Mouse (Mus musculus): ENCODE data around the gene Ndufaf2.
A peak's percentile ranks its signal among the peaks of the same experiment; 100 is the strongest.

Ndufaf2 gene

DNA sequence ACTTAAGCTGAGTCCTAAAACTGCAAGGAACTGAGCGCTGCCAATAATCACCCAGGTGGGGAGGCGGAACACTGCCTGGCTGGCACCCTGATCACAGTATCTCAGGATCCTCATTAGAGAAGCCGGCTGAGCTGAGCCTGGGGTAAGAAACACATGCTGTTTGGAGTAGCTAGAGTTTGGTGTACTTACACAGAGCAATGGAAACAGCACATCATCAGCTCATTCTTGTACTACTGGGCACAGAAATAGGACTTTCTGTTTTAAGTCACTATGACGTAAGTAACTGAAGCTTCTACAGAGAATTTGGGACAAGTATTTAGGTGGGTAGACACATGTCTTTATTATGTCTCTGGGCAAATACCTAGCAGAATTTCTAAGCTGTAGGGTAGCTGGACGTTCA lies 72.4 kb downstream of the Ndufaf2 start:
- no peak for DNase-seq (ENCODE audit: low read depth, low spot score)

DNA sequence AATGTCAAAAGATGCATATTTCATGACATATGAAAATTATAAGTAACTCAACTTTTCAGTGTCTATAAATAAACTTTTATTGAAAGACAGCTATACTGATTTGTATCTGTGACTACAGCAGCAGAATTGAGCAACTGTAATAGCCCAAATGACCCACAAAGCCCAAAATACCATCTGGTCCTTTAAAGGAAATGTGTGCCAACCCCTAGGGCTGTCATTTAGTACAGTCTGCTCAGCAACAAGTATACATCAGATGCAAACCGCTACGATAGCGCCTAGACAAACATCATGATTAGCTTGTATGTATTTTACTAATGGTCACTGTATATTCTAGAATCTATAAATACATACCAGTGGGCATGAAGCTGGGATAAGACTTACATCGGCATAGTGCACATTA lies 74.3 kb downstream of the Ndufaf2 start:
- no peak for DNase-seq (ENCODE audit: low read depth, low spot score)

DNA sequence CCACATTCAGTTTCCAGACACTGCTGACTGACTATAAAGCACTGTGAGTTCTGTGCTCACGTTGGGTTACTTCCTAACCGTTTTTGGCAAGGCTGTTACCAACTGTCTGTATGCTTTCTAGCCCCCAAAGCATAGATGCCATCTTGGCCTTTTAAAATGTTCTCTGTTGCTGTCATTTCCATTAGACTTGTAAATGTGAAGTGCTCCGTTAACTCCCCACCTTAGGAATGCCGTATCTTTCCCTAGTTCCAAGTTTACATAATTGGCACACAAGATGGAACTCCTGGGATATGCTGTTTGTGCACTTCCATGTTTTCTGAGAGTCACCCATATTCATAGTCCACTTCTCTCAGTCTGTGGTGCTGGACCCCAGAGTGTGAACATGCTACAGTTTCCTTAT lies 80.5 kb downstream of the Ndufaf2 start:
- DNase-seq (ENCODE audit: low read depth, low spot score): no peak

DNA sequence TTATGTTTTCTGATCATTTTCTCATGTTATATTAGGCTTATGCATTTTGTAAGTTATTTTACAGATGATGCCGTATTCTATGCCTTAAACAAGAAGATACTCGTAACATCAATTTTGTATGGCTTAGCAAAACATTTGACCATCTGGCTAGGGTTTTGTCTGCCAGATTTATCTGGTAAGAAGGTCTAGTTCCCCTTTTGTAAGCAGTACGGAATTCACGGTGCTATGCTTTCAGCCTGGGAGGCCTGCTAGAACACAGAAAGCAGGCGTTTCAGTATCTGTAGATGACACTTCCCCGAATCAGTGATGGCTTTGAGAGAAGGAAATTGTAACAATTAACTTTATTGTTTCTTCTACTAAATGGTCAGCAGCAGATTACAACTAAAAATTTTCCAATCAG lies 80.9 kb downstream of the Ndufaf2 start:
- no peak for DNase-seq (ENCODE audit: low read depth, low spot score)

DNA sequence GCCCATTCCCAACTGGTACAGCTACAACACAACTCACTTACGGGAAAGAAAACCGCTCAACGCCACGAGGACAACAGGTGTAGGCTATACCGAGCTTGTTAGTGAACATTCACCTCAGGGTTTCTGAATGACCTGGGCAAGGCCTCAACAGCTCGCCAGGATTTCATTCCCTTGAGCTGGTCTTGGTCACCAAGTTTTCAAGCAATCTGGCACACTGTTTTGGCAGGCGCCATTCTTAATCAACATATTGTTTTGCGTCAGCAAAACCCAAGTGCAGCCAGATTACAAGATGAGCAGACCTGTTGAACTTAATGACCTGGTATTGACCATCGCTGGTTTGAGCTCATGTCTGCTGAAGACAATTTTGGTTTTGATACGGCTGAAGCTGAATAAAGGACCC lies 88.3 kb downstream of the Ndufaf2 start:
- no peak for DNase-seq (ENCODE audit: low read depth, low spot score)

DNA sequence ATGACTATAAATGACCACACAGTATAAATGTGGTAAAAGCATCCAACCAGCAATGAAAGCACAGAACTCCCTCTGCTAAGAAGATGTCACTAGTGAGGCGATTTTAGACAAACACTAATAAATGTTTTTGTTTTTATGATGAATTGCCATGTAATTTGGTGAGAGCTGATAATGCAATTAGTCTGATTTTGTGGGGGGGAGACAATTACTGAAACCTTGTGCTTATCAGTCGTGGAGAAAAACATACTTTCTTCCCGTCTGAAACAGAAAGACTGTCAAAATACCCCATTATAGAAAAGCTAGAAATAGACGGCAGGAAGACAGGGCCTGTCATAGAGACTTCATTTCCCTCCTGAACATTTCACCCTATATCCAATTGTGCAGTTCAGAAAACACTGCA lies 89.3 kb downstream of the Ndufaf2 start:
- DNase-seq (ENCODE audit: low read depth, low spot score): no peak

DNA sequence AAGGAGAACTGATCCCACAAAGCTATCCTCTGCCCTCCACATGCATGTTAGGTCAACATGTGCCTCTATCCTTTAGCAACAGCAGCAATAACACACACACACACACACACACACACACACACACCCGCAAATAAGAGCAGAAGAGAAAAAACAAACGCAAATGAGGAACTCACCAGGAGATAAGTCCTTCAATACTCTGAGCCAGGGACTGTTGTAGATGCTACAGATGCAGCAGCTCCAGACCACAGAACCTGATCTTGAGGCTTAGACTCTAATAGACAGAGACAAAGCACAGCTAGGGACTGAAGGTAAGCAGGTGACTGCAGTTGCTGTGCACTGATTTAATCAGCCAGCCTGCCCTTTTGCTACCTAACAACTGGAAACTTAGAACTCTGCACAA lies 92.4 kb downstream of the Ndufaf2 start:
- DNase-seq (ENCODE audit: low read depth, low spot score): no peak

DNA sequence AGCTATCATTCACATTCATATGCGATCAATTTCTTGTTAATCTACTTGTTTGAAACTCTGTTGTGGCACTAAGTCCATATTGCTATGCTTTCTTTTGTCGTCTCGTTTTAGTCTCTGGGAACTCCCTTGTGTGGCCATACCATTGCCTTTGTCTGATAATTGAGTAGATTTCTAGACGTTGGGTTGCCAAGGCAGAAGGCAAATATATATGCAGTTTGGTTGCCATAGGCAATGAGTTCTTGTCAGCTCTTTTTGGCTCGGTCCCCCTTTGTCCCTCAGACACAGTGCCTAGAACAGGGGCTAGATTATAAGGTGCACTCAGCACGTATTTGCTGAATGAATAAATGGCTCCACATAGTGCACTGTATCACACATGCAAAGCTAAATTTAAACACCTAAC lies 94.1 kb downstream of the Ndufaf2 start:
- no peak for DNase-seq (ENCODE audit: low read depth, low spot score)

DNA sequence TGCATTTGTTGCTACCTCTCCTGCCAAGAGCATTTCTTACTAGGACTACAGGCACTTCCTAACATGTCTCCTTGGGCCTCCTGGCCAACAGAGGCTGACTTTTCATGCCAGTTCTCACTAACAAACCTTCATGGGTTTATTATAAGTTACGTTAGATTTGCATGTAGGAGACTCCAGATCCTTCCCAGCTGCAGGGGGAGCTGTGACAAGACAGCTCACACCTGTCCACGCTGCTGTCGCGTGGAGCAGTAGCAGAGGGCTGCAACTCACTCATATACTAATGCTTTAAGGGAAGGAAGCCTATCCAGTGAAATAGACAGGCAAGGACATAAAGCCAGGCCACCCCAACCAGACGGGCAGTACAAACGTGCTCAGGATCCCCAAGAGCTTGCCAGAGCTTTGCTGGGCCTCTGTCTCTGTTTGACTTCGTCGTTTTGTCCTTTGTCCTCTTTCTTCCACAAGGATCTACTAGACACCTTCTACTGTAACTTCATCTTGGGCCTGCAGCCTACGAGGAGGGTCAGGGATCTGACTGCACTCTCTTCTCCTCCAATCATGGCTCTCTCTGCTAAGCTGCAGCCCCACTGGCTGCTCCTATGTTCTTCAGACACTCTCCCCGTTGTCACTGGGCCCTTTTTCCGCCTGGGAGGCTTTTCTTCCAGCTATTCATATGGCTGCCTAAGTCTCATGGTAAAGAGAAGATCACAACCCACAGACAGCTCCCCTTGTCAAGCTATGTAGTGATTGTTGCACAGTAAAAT lies 94.9 kb downstream of the Ndufaf2 start:
- DNase-seq (ENCODE audit: low read depth, low spot score): no peak

DNA sequence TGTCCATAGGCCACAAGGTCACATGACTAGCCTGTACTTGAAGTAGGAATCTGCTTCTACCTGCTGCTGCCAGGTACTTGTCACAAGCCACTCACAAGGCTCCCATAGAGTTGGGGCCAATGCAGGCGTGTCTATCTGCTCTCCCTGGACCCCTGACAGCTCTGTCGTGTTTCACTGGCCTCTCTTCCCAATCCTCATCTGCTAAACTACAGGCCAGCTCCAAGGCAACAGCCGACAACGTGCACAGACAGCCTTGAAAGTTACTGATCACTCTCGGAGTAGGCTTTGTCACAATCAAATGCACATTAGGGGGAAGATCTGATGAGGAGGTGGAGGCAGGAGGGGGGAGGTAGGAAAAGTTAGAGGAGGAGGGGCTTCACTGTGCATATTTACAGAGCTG lies 95.5 kb downstream of the Ndufaf2 start:
- DNase-seq (ENCODE audit: low read depth, low spot score): no peak

DNA sequence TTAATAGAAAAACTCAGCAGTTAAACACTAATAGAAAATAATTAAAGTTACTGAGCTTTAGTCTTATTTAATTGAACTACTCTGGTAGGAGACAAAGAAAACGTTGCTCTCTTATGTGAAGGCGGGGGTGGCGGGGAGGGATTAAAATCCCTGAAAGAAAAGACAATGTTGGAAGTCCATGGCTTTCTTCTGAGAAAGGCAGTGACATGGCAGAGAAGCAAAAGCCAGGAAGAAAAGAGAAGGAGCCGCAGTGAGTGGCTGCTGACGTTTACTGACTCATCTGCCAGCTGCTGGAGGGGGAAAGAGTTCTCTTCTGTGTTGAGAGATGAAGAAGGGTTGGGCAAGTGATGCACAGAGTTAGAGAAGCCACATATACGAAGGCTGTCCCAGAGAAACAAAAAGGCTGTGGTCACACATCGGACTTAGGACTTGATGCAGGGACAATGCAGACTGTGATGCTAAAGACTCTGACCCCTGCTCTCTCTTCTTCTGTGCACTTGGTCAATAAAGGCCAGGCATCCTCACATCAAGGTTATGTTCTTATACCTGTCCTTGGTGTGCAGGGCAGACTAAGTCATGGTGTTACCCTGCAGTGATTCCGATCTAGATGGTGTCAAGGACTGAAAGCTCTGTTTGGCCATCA lies 97.4 kb downstream of the Ndufaf2 start:
- no peak for DNase-seq (ENCODE audit: low read depth, low spot score)

DNA sequence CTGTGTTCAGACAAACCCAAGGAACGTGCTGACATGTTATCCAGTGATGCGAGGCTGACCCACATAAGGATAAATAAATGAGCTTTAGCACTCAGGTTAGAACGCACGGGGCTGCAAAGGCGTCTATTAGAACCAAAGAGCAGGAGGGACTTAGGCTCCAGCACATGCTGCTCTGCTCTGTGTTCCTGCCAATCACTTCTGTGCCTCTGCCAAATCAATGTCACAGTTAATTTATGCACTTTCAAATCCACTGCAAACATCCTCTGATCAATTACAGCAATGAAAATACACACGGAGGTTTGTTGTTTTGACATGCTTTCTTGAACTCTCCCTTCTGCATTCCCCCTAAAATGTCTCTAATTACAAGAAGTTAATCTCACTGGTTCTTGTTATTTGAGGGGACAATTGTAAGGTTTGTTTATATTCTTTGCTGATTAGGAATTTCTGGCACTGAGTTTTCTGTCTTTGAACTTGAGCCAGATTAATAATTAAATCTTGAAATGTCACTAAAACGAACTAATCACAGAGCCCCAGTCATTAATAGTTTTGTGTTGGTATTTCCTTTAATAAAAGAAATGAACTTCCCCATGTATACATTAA lies 98.0 kb downstream of the Ndufaf2 start:
- no peak for DNase-seq (ENCODE audit: low read depth, low spot score)

DNA sequence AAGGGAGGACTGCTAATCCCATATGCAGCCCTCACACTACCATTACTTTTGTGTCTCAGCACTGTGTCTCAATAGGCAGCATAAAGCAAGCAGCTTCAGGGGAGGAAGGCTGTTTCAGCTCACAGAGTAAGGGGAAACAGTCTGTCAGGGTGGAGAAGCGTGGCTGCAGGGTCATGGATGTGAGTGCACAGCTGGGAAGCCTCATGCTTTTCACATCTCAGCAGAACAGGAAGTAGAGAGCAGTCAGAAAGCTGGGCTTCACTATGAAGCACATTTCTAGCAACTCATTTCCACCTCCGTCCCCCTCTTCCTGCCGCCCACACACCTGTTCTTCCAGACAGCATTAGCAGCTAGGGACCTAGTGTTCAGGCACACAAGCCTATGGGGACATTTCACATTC lies 101.5 kb downstream of the Ndufaf2 start:
- DNase-seq (ENCODE audit: low read depth, low spot score): no peak

DNA sequence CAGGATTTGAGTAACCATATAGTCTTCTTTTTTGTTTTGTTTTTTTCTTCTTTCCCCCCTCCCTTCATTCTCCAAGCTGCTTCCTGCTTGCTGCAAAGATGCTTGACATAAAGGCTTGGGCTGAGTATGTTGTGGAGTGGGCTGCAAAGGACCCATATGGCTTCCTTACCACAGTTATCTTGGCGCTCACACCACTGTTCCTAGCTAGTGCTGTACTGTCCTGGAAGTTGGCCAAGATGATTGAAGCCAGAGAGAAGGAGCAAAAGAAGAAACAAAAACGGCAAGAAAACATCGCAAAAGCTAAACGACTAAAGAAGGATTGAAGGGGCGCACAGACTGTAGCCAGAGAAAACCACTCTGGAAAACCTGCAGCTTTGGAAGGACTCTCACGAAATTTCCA lies 111.1 kb downstream of the Ndufaf2 start:
- no peak for DNase-seq (ENCODE audit: low read depth, low spot score)

DNA sequence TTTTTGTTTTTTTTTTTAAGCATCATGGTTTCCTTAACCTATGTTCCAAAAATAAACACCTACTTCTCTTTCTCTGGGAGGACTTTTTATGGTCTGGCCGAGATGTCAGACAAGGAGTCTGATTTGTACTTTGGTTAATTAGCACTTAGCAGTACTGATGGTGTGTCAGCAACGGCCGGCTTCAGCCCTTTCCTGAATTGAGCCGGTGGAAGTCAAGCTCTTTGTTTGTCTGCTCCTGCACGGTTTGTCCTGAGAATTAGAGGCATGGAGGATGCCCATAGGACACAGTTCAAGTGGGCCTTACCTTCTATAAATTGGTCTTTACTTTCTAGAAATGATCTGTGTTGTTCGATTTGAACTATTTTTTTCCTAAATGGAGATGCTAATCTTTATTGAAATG lies 111.5 kb downstream of the Ndufaf2 start:
- no peak for DNase-seq (ENCODE audit: low read depth, low spot score)

DNA sequence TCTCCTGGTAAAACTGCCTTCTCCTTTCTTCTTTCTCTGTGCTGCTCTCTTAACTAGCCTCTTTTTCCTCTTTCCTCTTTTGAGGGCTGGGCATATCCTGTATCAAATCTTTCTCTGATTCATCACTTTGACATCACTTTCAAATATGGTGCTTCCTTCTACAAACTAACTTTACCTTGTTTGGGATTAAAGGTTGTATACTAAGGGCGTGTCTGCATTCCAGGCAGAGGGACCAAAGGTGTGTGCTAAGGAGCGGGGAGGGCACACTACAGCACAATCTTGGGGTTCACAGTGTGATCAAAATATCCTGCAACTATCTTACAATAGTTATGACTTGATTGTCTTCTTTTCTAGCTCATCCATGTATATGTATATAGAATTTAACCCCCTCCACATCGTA lies 112.4 kb downstream of the Ndufaf2 start:
- DNase-seq (ENCODE audit: low read depth, low spot score): no peak

DNA sequence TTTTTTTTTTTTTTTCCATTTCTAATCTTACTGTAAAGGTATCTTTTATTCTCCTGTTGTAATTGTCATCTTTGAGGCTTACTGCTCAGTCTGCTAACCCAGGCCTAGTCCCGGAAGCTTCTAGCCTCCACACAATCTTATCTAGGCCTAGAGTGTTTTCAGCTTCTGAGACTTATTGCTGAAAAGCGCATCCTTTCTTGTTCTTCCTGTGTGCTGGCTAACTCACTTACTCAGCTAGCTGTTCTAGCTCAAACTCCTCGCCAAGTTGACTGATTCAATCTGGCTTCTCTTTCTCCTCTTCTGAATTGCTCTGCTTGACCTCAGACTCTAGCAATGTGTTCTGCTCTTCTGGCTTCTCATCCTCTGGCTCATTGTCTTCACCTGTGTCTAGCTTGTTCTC lies 112.8 kb downstream of the Ndufaf2 start:
- DNase-seq (ENCODE audit: low read depth, low spot score): no peak

DNA sequence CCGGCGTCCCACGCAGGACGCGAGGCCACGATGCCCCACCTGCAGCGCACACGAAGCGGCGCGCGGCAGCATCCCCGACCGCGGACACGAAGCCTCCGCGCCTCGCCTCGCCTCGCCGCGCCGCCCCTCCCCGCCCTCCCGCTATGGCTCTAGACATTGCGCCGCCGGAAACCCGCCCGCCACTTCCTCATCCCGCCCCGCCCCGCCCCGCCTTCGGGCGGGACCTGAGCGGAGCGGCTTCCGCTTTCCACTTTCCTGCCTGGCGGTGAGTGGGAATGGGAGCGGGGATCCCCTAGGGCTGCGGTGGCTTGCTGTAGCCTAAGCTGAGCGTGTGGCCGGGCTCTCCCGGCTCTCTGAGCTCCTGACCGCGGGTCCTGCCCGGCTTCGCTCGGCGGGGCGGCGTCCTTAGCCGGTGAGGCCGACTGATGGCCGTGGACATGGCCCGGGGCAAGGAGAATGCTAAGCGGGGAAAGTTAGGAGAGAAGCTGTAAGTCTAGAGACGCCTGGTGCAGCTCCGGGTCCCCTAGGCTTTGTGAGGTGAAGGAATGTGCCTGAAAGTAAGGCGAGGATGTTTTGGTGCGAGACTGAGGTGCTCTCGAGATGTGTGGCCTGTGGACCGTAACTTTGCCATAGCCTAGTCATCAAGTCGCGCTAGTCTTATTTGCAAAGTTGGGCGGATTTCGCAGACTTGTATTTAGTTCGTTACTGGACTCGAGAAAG lies 114.0 kb downstream of the Ndufaf2 start, which contains the start of gene Smim15:
Gene Smim15, plus strand, starts transcription at position 225 of the 720 bp plus-strand sequence.
- peak; percentile 74 for DNase-seq (ENCODE audit: low read depth, low spot score)

DNA sequence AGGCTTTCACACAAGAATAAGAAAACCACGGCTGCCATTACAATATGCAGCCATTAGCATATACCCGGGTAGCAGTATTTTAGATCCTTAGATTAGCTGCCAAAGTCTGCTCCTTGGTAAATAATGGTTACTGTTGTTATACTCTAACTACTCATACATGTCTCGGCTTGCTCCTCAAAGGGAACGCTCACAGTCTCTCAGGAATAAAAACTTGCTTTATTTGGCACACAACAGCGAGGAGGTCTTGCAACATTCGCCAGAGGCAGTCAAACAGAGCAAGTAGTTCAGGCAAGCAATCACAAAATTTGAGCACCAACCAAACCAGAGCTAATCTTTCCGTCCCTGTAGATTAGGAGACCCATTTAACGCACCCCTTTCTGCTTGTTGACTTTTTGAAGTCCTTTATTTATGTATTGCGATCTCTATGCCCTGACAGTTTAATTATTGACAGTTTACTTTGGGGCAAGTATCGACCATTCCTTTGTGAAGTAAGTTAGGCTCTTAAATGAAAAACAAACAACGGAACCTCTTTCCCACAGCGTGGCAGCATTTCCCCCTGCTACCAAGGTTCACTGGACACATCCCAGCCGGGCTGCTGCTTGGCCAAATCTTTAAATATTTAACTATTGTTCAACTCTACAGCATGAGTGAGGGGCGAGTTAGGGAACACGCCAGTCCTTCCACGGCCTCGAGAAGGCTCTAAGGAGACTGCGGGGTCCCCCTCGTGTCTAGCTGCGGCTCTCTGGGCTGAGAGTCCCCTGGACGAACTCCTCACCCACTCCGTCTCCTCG lies 114.8 kb downstream of the Ndufaf2 start:
- DNase-seq (ENCODE audit: low read depth, low spot score): peak; percentile 10

DNA sequence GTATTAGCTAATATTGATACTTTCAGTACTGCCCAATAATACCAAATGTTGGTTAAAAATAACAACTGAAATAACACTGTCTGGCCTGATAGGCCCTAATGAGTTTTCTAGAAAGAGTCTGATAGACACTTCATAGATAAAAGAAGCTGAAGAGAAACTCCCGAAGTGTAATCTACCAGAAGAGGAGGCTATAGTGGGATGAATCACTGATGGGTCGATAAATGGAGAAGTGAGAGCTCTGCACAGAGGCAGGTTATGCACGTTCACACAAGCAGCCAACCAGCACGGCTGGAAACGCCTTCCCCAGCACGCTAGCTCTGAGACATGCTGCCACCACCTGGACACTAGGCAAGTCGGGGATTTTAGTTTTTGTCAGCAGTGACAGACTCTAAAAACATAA lies 117.1 kb downstream of the Ndufaf2 start:
- peak; percentile 62 for DNase-seq (ENCODE audit: low read depth, low spot score)

DNA sequence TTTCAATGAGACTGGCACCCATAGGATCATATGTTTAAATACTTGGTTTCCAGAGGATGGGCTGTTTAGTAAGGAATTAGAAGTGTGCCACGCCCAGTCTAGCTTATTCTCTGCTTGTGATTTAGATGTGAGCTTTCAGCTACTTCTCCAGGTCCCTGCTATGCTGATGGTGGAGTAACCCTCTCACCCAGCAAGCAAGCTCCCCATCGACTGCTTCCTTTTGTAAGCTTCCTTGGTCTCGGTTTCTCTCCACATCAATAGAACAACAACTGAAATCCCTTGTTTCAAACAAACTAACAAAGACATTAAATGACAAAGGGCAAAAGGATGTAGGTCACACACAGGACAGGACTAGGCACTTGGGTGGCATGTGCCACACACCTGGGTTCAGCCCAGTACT lies 118.0 kb downstream of the Ndufaf2 start:
- DNase-seq (ENCODE audit: low read depth, low spot score): peak; percentile 20

DNA sequence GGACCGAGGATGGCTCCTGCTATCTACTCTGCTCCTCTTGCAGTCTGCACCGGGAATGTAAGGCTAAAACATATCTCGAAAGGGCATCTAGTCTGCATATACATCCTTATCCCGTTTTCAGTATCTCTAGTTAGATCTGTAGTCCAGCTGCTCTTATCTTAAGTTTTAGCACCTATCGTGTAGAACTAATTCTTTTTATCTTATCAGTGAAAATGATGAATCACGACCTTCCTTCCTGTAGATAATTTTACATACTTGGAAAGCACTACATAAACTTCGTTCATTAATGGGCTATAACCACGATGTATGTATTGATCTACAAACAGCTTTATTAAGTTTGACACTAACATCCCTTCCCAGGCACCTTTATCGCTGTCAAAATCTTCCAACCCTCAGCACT lies 118.5 kb downstream of the Ndufaf2 start:
- no peak for DNase-seq (ENCODE audit: low read depth, low spot score)
